Mouse (Mus musculus): Measurements from ENCODE around the gene Cdca7l. TPM values are rescaled to one million over a fixed set of nuclear protein-coding genes. Genes with fewer than 3 reads are reported as not detected.

Cdca7l gene
- polyA plus RNA-seq, 1 experiment from 2014 or later = 59.9 TPM

GRCm38 (mm10) chr12:117783426-117783825 is 20.7 kb upstream of the Cdca7l start:
- ATAC-seq (ENCODE audit: borderline replicate concordance, extremely low read depth, low FRiP score, low TSS enrichment) = no peak
- 44% methylated on average over 1 of the region's 1 CpGs for WGBS
- Histone ChIP-seq H3K4me1 (no peaks in the 10 kb centered on the region), H3K9ac (no peak overlapping the region), H3K4me2 (no peak overlapping the region), H3K4me3 (no peak overlapping the region), H3K27me3 (no peaks in the 10 kb centered on the region), H3K9me3 (no peaks in the 10 kb centered on the region), H3K36me3 (no peaks in the 10 kb centered on the region), H3K27ac (no peak overlapping the region)

GRCm38 (mm10) chr12:117786621-117787020 is 17.5 kb upstream of the Cdca7l start:
- H3K4me2 ChIP-seq = no peak overlapping the region
- no peak for ATAC-seq (ENCODE audit: borderline replicate concordance, extremely low read depth, low FRiP score, low TSS enrichment)
- no peaks in the 10 kb centered on the region for H3K27me3 ChIP-seq
- WGBS = 46% methylated on average over 6 of the region's 6 CpGs
- no peaks in the 10 kb centered on the region for H3K36me3 ChIP-seq
- no peak overlapping the region for H3K9ac ChIP-seq
- H3K4me3 ChIP-seq = no peak overlapping the region
- no peak overlapping the region for H3K27ac ChIP-seq
- H3K9me3 ChIP-seq = no peaks in the 10 kb centered on the region
- no peaks in the 10 kb centered on the region for H3K4me1 ChIP-seq

- Histone ChIP-seq H3K27me3 (no peaks in the 10 kb centered on the region), H3K4me1 (no peaks in the 10 kb centered on the region), H3K36me3 (no peaks in the 10 kb centered on the region), H3K27ac (no peak overlapping the region), H3K9ac (no peak overlapping the region), H3K9me3 (no peaks in the 10 kb centered on the region), H3K4me3 (peak overlapping the region; percentile 23), H3K4me2 (peak overlapping the region; percentile 51)
- ATAC-seq (ENCODE audit: borderline replicate concordance, extremely low read depth, low FRiP score, low TSS enrichment) = peak; percentile 35; the same call in 1 of the 2 replicates
- 15% methylated on average over 24 of the region's 24 CpGs for WGBS
Observed at GRCm38 (mm10) chr12:117788513-117789011, 15.5 kb upstream of the Cdca7l start.

GRCm38 (mm10) chr12:117789017-117789416 is 15.1 kb upstream of the Cdca7l start:
- 45% methylated on average over 7 of the region's 7 CpGs for WGBS
- Histone ChIP-seq H3K4me1 (no peaks in the 10 kb centered on the region), H3K27me3 (no peaks in the 10 kb centered on the region), H3K27ac (no peak overlapping the region), H3K36me3 (no peaks in the 10 kb centered on the region), H3K4me2 (no peak overlapping the region), H3K4me3 (no peak overlapping the region), H3K9ac (no peak overlapping the region), H3K9me3 (no peaks in the 10 kb centered on the region)
- ATAC-seq (ENCODE audit: borderline replicate concordance, extremely low read depth, low FRiP score, low TSS enrichment) = no peak; the same call in 1 of the 2 replicates

GRCm38 (mm10) chr12:117795303-117795702 is 8.8 kb upstream of the Cdca7l start:
- Histone ChIP-seq H3K27ac (no peak overlapping the region), H3K9me3 (no peaks in the 10 kb centered on the region), H3K4me2 (no peak overlapping the region), H3K36me3 (no peaks in the 10 kb centered on the region), H3K4me1 (no peaks in the 10 kb centered on the region; the same call in 1 of the 2 replicates), H3K4me3 (no peak overlapping the region), H3K27me3 (no peaks in the 10 kb centered on the region), H3K9ac (no peak overlapping the region)
- 85% methylated on average over 4 of the region's 4 CpGs for WGBS
- no peak for ATAC-seq (ENCODE audit: borderline replicate concordance, extremely low read depth, low FRiP score, low TSS enrichment)

GRCm38 (mm10) chr12:117805576-117805975 is 1.5 kb downstream of the Cdca7l start:
- H3K27ac ChIP-seq = no peak overlapping the region
- no peaks in the 10 kb centered on the region for H3K36me3 ChIP-seq
- ATAC-seq (ENCODE audit: borderline replicate concordance, extremely low read depth, low FRiP score, low TSS enrichment) = no peak
- no peak overlapping the region for H3K9ac ChIP-seq
- peaks cover 13% of the 10 kb centered on the region for H3K27me3 ChIP-seq
- H3K4me2 ChIP-seq = no peak overlapping the region
- no peak overlapping the region for H3K4me3 ChIP-seq
- H3K9me3 ChIP-seq = no peaks in the 10 kb centered on the region
- 69% methylated on average over 4 of the region's 4 CpGs for WGBS
- H3K4me1 ChIP-seq = 0 out of 2 replicates have a peak, but pooled peaks cover 6% of the 10 kb centered on the region

GRCm38 (mm10) chr12:117806007-117806451 is 1.9 kb downstream of the Cdca7l start:
- no peak overlapping the region for H3K4me2 ChIP-seq
- 62% methylated on average over 12 of the region's 12 CpGs for WGBS
- 0 out of 2 replicates have a peak, but pooled peaks cover 6% of the 10 kb centered on the region for H3K4me1 ChIP-seq
- no peaks in the 10 kb centered on the region for H3K36me3 ChIP-seq
- peaks cover 13% of the 10 kb centered on the region for H3K27me3 ChIP-seq
- H3K9me3 ChIP-seq = no peaks in the 10 kb centered on the region
- no peak overlapping the region for H3K9ac ChIP-seq
- no peak overlapping the region for H3K4me3 ChIP-seq
- no peak overlapping the region for H3K27ac ChIP-seq
- no peak for ATAC-seq (ENCODE audit: borderline replicate concordance, extremely low read depth, low FRiP score, low TSS enrichment)

- Histone ChIP-seq H3K27me3 (peaks cover 13% of the 10 kb centered on the region), H3K4me3 (no peak overlapping the region), H3K4me1 (0 out of 2 replicates have a peak, but pooled peaks cover 6% of the 10 kb centered on the region), H3K4me2 (no peak overlapping the region), H3K9ac (no peak overlapping the region), H3K27ac (no peak overlapping the region), H3K9me3 (no peaks in the 10 kb centered on the region), H3K36me3 (no peaks in the 10 kb centered on the region)
- 80% methylated on average over 4 of the region's 4 CpGs for WGBS
- no peak for ATAC-seq (ENCODE audit: borderline replicate concordance, extremely low read depth, low FRiP score, low TSS enrichment)
Observed at GRCm38 (mm10) chr12:117806470-117806869, 2.4 kb downstream of the Cdca7l start.

- Histone ChIP-seq H3K9me3 (no peaks in the 10 kb centered on the region), H3K9ac (no peak overlapping the region), H3K27ac (no peak overlapping the region), H3K4me1 (0 out of 2 replicates have a peak, but pooled peaks cover 6% of the 10 kb centered on the region), H3K4me2 (no peak overlapping the region), H3K4me3 (no peak overlapping the region), H3K27me3 (peaks cover 13% of the 10 kb centered on the region), H3K36me3 (no peaks in the 10 kb centered on the region)
- WGBS = 21% methylated on average over 11 of the region's 12 CpGs
- no peak for ATAC-seq (ENCODE audit: borderline replicate concordance, extremely low read depth, low FRiP score, low TSS enrichment)
Observed at GRCm38 (mm10) chr12:117807637-117808036, 3.5 kb downstream of the Cdca7l start.

GRCm38 (mm10) chr12:117808355-117809326 is 4.6 kb downstream of the Cdca7l start:
- no peaks in the 10 kb centered on the region for H3K9me3 ChIP-seq
- peak overlapping the region; percentile 42 for H3K4me2 ChIP-seq
- 0 out of 2 replicates have a peak, but pooled peaks cover 6% of the 10 kb centered on the region for H3K4me1 ChIP-seq
- WGBS = 32% methylated on average over 17 of the region's 17 CpGs
- no peaks in the 10 kb centered on the region for H3K36me3 ChIP-seq
- peaks cover 13% of the 10 kb centered on the region for H3K27me3 ChIP-seq
- ATAC-seq (ENCODE audit: borderline replicate concordance, extremely low read depth, low FRiP score, low TSS enrichment) = no peak
- H3K9ac ChIP-seq = no peak overlapping the region
- H3K27ac ChIP-seq = no peak overlapping the region
- no peak overlapping the region for H3K4me3 ChIP-seq

- ATAC-seq (ENCODE audit: borderline replicate concordance, extremely low read depth, low FRiP score, low TSS enrichment) = no peak; the same call in 1 of the 2 replicates
- peaks cover 13% of the 10 kb centered on the region for H3K27me3 ChIP-seq
- H3K4me2 ChIP-seq = no peak overlapping the region
- no peak overlapping the region for H3K4me3 ChIP-seq
- H3K36me3 ChIP-seq = no peaks in the 10 kb centered on the region
- H3K9ac ChIP-seq = no peak overlapping the region
- WGBS = 34% methylated on average over 10 of the region's 10 CpGs
- no peaks in the 10 kb centered on the region for H3K9me3 ChIP-seq
- H3K27ac ChIP-seq = no peak overlapping the region
- 0 out of 2 replicates have a peak, but pooled peaks cover 6% of the 10 kb centered on the region for H3K4me1 ChIP-seq
Observed at GRCm38 (mm10) chr12:117809327-117810017, 5.4 kb downstream of the Cdca7l start.

Measured in lung, embryonic 15.5 days (tissue).